Mouse (Mus musculus) forebrain, embryonic 16.5 days (tissue): ENCODE data around the gene Arfgap1. TPM values are rescaled to one million over a fixed set of nuclear protein-coding genes. Genes with fewer than 3 reads are reported as not detected.

Experiments
- ATAC-seq: fragments of 200-750 bp; cut with Nextera tagmentation; 2 replicates; pipeline ENCODE4 v1.8.0; 2017; ENCODE audit warnings: mild to moderate bottlenecking, moderate library complexity
- H3K27ac ChIP-seq: fragments of 300-500 bp; sonication (generic); 2 replicates; pipeline ENCODE4 v1.5.1; 2014; ENCODE audit warnings: low read length, control low read depth
- H3K27me3 ChIP-seq: fragments of 300-500 bp; sonication (generic); replicated peaks from 2 replicates; pipeline ENCODE4 v1.6.1; 2014; ENCODE audit warnings: low read length; ENCODE audit not compliant: control insufficient read depth, insufficient read depth
- H3K36me3 ChIP-seq: fragments of 300-500 bp; sonication (generic); 2 replicates; pipeline ENCODE4 v1.6.1; 2014; ENCODE audit not compliant: control insufficient read depth, insufficient read depth
- H3K4me1 ChIP-seq: fragments of 300-500 bp; sonication (generic); replicated peaks from 2 replicates; pipeline ENCODE4 v1.6.1; 2014; ENCODE audit warnings: low read length; ENCODE audit not compliant: control insufficient read depth, insufficient read depth
- H3K4me2 ChIP-seq: fragments of 300-500 bp; sonication (generic); 2 replicates; pipeline ENCODE4 v1.6.1; 2014; ENCODE audit warnings: mild to moderate bottlenecking, low read length, control low read depth
- H3K4me3 ChIP-seq: fragments of 300-500 bp; sonication (generic); replicated peaks from 2 replicates; pipeline ENCODE4 v1.5.1; 2014; ENCODE audit warnings: mild to moderate bottlenecking, low read length, control low read depth
- H3K9ac ChIP-seq: fragments of 300-500 bp; sonication (generic); replicated peaks from 2 replicates; pipeline ENCODE4 v1.6.1; 2014; ENCODE audit warnings: low read depth, low read length, control low read depth
- H3K9me3 ChIP-seq: fragments of 300-500 bp; sonication (generic); 2 replicates; pipeline ENCODE4 v1.6.1; 2016; ENCODE audit warnings: low read length; ENCODE audit not compliant: control insufficient read depth
- WGBS: fragments of 180-500 bp; shearing (Covaris S2); extraction: QIAGEN DNeasy Blood & Tissue Kit; methylation state at CpG from one replicate; pipeline ENCODE4 v1.1.7; 2014; 5-methylcytosine and 5-hydroxymethylcytosine counted together
- polyA plus RNA-seq: library from polyadenylated mRNA; unstranded; fragments of >200 nt; fragmentation: Nextera tagmentation; extraction: Ambion mirVana; gene quantifications from 2 replicates; pipeline ENCODE4 v1.2.1, GENCODE M21; 2015

Arfgap1 gene
- polyA plus RNA-seq, 1 experiment from 2014 or later = 125 TPM

DNA sequence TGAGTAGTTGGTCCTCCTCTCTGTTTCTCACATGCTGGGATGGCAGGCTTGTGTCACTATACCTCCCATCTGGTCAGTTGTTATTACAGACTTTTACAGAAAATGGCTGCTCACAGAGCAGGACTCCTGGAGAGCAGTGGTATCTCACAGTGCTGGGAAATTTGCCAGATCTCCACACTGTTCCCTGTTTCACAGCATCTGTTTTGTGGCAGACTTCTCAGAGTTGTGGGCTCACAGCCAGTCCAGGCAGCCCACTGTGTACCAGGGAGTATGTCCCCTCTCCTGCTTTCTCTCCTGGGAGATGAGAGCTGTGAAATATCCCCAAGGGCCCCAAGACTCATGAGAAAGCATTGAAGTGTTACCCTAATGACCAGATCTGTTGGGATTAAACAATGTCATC is 25.2 kb upstream of the Arfgap1 start:
- no peak overlapping the region for H3K4me2 ChIP-seq
- no peaks in the 10 kb centered on the region for H3K9me3 ChIP-seq
- H3K36me3 ChIP-seq = no peaks in the 10 kb centered on the region
- no peak overlapping the region for H3K9ac ChIP-seq
- H3K4me1 ChIP-seq = peaks cover 4% of the 10 kb centered on the region
- no peaks in the 10 kb centered on the region for H3K27me3 ChIP-seq
- H3K27ac ChIP-seq = no peak overlapping the region
- peak; percentile 57; the same call in 1 of the 2 replicates for ATAC-seq
- no peak overlapping the region for H3K4me3 ChIP-seq

DNA sequence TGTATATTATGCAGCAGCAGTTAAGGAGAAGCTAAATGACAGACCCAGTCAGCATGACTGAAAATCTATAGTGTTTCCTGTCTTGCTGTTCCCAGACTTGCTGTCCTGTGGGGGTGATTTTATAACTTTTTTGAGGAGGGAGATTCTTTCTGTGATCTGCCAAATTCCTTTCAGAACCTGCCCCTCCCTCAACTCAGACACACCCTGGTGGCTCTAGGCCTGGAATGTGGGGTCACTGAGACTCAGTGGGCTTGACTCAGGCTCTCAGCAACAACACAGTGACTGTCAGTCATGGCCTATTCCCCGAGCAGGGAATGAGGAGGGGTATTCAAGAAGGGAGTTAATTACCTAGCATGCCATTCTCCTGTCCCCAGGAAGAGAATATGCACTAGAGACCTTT is 17.1 kb upstream of the Arfgap1 start:
- Histone ChIP-seq H3K4me3 (no peak overlapping the region), H3K9ac (no peak overlapping the region), H3K36me3 (no peaks in the 10 kb centered on the region), H3K4me1 (peaks cover 34% of the 10 kb centered on the region), H3K9me3 (no peaks in the 10 kb centered on the region), H3K27me3 (no peaks in the 10 kb centered on the region), H3K27ac (no peak overlapping the region), H3K4me2 (no peak overlapping the region)
- ATAC-seq = no peak
- WGBS = 19% methylated on average over 1 of the region's 1 CpGs

DNA sequence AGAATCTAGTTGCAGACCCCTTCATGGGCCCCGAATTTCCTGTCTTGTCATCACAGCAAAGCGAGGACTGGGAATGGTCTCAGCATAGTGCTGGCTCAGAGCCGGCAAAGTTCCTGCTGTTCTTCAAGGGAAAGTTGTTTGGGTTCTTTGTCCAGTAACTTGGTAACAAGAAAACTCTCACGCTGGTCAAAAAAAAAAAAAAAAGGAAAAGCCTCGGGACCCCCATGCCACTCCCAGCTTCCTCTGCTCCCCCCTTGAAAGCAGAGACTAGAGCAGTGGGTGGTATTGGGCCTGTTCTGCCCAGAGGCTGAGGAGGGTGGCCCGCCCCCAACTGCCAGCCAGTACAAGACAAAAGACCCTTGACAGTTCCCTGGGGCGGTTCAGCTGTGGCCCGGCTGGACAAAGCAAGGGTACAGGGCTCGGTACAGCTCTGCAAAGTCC is 14.3 kb upstream of the Arfgap1 start:
- H3K27ac ChIP-seq = peak overlapping the region; percentile 53
- WGBS = 1% methylated on average over 9 of the region's 9 CpGs
- no peaks in the 10 kb centered on the region for H3K9me3 ChIP-seq
- H3K27me3 ChIP-seq = no peaks in the 10 kb centered on the region
- H3K4me2 ChIP-seq = peak overlapping the region; percentile 74
- peaks cover 34% of the 10 kb centered on the region for H3K4me1 ChIP-seq
- ATAC-seq = peak; percentile 68
- H3K9ac ChIP-seq = peak overlapping the region; percentile 64
- H3K36me3 ChIP-seq = no peaks in the 10 kb centered on the region
- H3K4me3 ChIP-seq = peak overlapping the region; percentile 49

DNA sequence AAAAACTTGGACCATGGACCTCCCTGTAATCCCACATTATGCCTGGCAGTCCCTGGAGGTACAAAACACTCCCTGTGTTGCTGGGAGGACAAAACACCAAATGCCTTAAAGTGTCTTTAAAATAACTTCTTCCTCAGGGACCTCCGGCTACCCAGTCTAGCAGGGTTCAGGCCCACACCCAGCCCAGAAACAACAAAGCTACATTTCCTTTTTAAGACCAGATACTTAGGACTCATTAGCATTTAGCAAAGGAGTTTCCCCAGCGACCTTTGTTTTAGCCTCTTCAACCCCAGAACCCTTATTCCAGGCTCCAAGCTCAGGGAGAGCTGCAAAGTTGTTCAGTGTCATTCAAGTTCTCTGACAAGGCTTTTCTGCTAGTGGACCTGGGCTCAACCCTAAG is 13.4 kb upstream of the Arfgap1 start:
- no peak for ATAC-seq
- Histone ChIP-seq H3K9me3 (no peaks in the 10 kb centered on the region), H3K4me2 (peak overlapping the region; percentile 74), H3K4me3 (peak overlapping the region; percentile 49), H3K4me1 (peaks cover 34% of the 10 kb centered on the region), H3K27ac (peak overlapping the region; percentile 53), H3K27me3 (no peaks in the 10 kb centered on the region), H3K36me3 (no peaks in the 10 kb centered on the region), H3K9ac (peak overlapping the region; percentile 64)
- WGBS = 3% methylated on average over 2 of the region's 2 CpGs

DNA sequence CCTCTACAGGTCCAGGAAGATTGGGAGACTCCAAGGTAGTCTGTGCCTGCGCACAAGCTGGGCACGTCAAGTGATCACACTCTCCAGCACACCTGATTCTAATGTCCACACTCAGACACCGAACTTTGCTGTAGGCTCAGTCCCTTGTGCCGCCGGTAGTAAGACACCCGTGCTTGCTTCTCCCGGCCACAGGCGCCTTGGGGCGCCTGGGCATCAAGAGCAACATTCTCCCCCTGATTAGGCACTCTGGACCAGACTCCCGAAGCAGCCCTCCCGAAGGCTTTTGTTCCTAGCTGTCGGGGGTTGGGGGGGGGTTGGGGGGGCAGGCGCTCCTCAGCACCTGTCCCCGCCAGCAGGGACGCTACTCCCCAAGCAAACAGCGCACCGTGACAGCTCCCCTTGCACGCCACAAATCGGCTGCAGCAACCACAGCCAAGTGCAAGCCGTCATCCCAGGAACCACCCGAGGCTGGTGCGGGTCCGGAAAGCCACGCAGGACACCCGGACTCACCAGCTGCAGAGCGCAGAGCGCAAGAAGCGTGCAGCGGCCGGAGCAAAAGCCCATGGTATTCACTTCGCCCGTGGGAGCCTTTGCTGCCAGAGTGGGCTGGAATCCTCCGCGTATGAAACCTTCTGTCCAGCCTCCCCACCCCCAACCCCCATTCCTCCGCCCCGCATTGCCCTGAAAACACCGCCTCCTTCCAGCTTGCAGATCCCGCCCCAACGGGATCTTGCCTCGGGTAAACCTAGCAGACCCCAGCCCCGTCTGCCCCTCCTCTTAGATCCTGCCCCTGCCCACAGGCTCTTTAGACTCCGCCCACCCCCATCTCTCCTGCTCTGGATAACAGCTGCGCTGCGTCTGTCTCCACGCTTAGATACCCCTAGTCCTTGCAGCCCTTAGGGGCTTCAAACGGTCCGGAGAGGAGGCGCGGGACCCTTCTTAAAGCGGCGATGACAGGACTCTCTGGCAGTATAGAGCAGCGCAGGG is 12.7 kb upstream of the Arfgap1 start, which contains the start of gene Nkain4:
Gene Nkain4, minus strand, starts transcription at position 639 of the 987 bp plus-strand sequence.
- Histone ChIP-seq H3K27ac (peak within 1 kb of the TSS; percentile 53), H3K27me3 (no peaks in the 10 kb centered on the region), H3K9ac (peak within 1 kb of the TSS; percentile 64), H3K4me3 (peak within 1 kb of the TSS; percentile 49), H3K4me1 (peaks cover 34% of the 10 kb centered on the region), H3K9me3 (no peaks in the 10 kb centered on the region), H3K4me2 (peak within 1 kb of the TSS; percentile 74), H3K36me3 (no peaks in the 10 kb centered on the region)
- under 1% methylated on average over 52 of the region's 52 CpGs for WGBS
- ATAC-seq = peak; percentile 92

DNA sequence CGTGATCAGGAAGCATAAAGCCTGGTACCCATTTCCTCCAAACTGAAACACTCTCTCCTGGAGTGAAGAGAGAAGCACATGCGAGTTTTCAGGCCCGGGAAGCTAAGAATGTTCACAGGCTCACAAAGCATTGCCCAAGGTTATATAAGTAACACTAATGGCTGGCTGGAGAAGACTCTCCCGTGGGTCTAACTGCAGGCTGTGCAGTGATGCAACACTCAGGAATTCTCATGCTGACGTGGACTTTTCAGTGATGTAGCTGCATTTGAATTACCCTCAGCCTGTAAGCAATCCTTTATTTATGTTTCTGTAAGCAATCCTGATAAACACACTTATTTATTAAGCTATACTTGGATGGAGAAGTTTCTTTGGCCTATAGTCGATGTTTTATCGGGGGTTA is 7.4 kb upstream of the Arfgap1 start:
- WGBS = 80% methylated on average over 7 of the region's 7 CpGs
- no peak overlapping the region for H3K9ac ChIP-seq
- H3K9me3 ChIP-seq = no peaks in the 10 kb centered on the region
- H3K4me3 ChIP-seq = no peak overlapping the region
- no peaks in the 10 kb centered on the region for H3K27me3 ChIP-seq
- H3K4me2 ChIP-seq = no peak overlapping the region
- H3K27ac ChIP-seq = no peak overlapping the region
- 0 out of 2 replicates have a peak, but pooled peaks cover 3% of the 10 kb centered on the region for H3K4me1 ChIP-seq
- no peaks in the 10 kb centered on the region for H3K36me3 ChIP-seq
- ATAC-seq = no peak

DNA sequence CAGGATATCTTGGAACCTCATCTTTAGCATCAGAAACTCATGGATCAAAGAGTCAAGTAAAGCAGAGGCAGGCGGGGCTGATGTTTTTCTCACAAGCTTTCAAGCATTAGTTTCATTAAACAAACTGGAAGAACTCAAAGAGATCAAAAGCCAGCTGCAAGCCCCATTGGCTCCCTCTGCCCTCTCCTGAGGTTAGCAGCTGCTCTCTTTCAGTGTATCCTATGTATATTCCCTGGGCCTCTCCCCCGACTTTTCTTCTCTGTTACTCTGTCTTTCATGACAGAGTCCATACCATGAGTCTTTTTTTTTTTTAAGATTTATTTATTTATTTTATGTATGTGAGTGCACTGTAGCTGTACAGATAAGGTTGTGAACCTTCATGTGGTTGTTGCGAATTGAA is 6.8 kb upstream of the Arfgap1 start:
- H3K9me3 ChIP-seq = no peaks in the 10 kb centered on the region
- no peak overlapping the region for H3K27ac ChIP-seq
- H3K27me3 ChIP-seq = no peaks in the 10 kb centered on the region
- no peak overlapping the region for H3K9ac ChIP-seq
- H3K4me1 ChIP-seq = no peaks in the 10 kb centered on the region
- no peaks in the 10 kb centered on the region for H3K36me3 ChIP-seq
- WGBS = 81% methylated on average over 3 of the region's 3 CpGs
- ATAC-seq = no peak
- H3K4me3 ChIP-seq = no peak overlapping the region
- H3K4me2 ChIP-seq = no peak overlapping the region

DNA sequence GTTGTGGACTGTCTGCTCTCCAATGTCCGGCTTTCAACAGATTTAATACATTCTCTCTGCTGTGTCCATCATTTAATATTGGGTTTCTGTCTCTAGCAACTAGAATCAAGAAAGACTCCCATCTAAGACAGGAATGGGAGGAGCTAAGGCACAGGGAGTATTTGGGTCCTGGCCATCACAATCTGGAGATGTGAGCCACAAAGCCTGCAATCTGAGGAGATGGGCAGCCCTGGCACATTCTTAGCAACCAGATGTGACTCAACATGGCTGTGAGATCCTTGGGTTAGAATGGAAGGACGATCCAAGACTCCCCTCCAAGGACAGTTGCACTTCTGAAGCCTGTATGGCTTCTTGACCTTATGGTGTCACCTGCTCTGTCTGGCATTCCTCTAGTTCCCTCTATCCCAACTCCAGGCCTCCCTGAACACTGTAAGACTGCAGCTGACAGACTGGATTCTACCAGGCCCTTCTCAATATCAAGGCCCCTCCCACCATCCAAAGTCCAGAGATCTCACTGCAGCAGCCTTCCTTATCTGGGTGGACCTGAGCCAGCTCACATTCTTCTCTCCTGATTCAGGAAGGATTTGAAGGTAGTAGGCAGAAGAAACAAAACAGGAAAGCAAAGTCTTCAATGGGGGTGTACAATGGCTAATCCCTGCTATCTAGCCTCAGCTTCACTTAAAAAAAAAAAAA is 4.3 kb upstream of the Arfgap1 start:
- 71% methylated on average over 2 of the region's 2 CpGs for WGBS
- ATAC-seq = no peak
- H3K4me1 ChIP-seq = peaks cover 7% of the 10 kb centered on the region
- no peak overlapping the region for H3K27ac ChIP-seq
- no peak overlapping the region for H3K9ac ChIP-seq
- H3K4me3 ChIP-seq = no peak overlapping the region
- H3K4me2 ChIP-seq = no peak overlapping the region
- no peaks in the 10 kb centered on the region for H3K9me3 ChIP-seq
- no peaks in the 10 kb centered on the region for H3K27me3 ChIP-seq
- no peaks in the 10 kb centered on the region for H3K36me3 ChIP-seq

DNA sequence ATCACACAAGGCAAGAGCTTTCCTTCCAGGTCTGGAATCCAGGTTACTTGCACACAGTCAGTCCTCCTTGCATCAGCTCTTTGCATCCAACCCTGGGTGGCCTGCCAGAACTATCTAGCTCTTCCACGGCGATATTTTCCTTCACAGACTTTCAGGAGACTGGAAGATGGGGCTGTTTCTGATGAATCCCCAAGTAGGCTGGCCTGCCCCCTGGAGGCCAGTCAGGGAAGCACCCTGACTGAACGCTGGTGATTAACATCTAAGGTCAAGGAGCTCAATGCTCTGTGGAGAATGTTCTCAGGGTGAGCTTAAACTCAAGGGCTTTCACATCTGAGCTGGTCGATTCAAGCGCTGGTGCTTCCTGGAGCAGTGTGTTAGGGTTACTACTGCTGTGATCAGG is 3.1 kb upstream of the Arfgap1 start:
- no peaks in the 10 kb centered on the region for H3K36me3 ChIP-seq
- H3K27ac ChIP-seq = no peak overlapping the region
- no peaks in the 10 kb centered on the region for H3K9me3 ChIP-seq
- H3K4me3 ChIP-seq = no peak overlapping the region
- ATAC-seq = 0 out of 2 replicates have a peak, but pooled peaks have one; percentile 21
- H3K4me1 ChIP-seq = peaks cover 17% of the 10 kb centered on the region
- no peak overlapping the region for H3K9ac ChIP-seq
- no peak overlapping the region for H3K4me2 ChIP-seq
- H3K27me3 ChIP-seq = no peaks in the 10 kb centered on the region
- 5% methylated on average over 5 of the region's 5 CpGs for WGBS
